Mouse (Mus musculus): Measurements from ENCODE around the gene Diras2. TPM values are rescaled to one million over a fixed set of nuclear protein-coding genes. Genes with fewer than 3 reads are reported as not detected.

Gene Diras2
- polyA plus RNA-seq, 1 experiment from 2014 or later = 0.39 TPM

GRCm38 (mm10) chr13:52457889-52458324 lies 73.2 kb downstream of the Diras2 start:
- Histone ChIP-seq H3K4me3 (ENCODE audit: low read depth, low read length) (no peak overlapping the region), H3K9me3 (ENCODE audit: control insufficient read depth, low read length) (no peaks in the 10 kb centered on the region; the same call in 1 of the 2 replicates), H3K4me2 (replicated peaks; ENCODE audit: low read depth) (no peak overlapping the region), H3K27me3 (ENCODE audit: control insufficient read depth, insufficient read depth, low read length) (no peaks in the 10 kb centered on the region), H3K27ac (replicated peaks) (no peak overlapping the region), H3K9ac (ENCODE audit: low read length) (no peak overlapping the region), H3K4me1 (replicated peaks; ENCODE audit: control insufficient read depth, insufficient read depth) (no peaks in the 10 kb centered on the region; the same call in 1 of the 2 replicates), H3K36me3 (ENCODE audit: control insufficient read depth, insufficient read depth, low read length) (no peaks in the 10 kb centered on the region)
- no peak for ATAC-seq (ENCODE audit: low FRiP score, low TSS enrichment)
- DNase-seq (ENCODE audit: low spot score) = no peak
- no peak for TF ChIP-seq CTCF (IDR thresholded peaks at IDR 0.05; ENCODE audit: low read depth)
- TF ChIP-seq EP300 (optimal IDR thresholded peaks at IDR 0.05) = no peak
- WGBS = 83% methylated on average over 11 of the region's 11 CpGs

GRCm38 (mm10) chr13:52457177-52457888 lies 73.7 kb downstream of the Diras2 start:
- DNase-seq (ENCODE audit: low spot score) (no peak), ATAC-seq (ENCODE audit: low FRiP score, low TSS enrichment) (no peak)
- Histone ChIP-seq H3K27me3 (ENCODE audit: control insufficient read depth, insufficient read depth, low read length) (no peaks in the 10 kb centered on the region), H3K9ac (ENCODE audit: low read length) (no peak overlapping the region), H3K27ac (replicated peaks) (no peak overlapping the region), H3K9me3 (ENCODE audit: control insufficient read depth, low read length) (no peaks in the 10 kb centered on the region; the same call in 1 of the 2 replicates), H3K4me2 (replicated peaks; ENCODE audit: low read depth) (no peak overlapping the region), H3K4me3 (ENCODE audit: low read depth, low read length) (no peak overlapping the region), H3K36me3 (ENCODE audit: control insufficient read depth, insufficient read depth, low read length) (no peaks in the 10 kb centered on the region), H3K4me1 (replicated peaks; ENCODE audit: control insufficient read depth, insufficient read depth) (no peaks in the 10 kb centered on the region; the same call in 1 of the 2 replicates)
- WGBS = 83% methylated on average over 15 of the region's 15 CpGs
- TF ChIP-seq EP300 (optimal IDR thresholded peaks at IDR 0.05) (no peak), CTCF (IDR thresholded peaks at IDR 0.05; ENCODE audit: low read depth) (no peak)

GRCm38 (mm10) chr13:52455329-52455728 lies 75.8 kb downstream of the Diras2 start:
- WGBS = 20% methylated on average over 9 of the region's 9 CpGs

DNA sequence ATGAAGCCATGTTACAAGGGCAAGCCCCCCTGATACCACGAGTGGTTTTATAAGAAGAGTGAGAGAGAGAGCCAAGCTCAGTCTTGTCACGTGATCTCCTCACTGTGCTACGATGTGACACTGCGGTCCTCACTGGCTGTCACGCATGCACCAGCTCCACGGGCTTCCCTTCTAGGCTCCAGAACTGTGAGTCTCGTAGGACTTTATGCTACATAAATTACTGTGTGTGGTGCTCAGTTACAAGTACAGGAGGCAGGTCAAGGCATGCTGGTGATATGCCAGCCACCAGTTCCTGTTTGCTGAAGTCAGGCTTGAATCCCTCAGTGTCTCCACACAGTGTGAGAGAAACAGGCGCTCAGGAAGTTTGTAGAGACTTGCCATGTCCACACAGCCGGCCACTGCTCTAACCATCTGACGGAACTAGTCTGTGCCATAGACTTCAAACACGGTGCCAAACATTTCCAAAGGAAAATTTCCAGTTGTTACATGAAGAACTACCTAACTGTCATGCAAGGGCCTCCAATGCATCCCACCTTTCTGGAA lies 76.3 kb downstream of the Diras2 start:
- Histone ChIP-seq H3K27me3 (ENCODE audit: control insufficient read depth, insufficient read depth, low read length) (no peaks in the 10 kb centered on the region), H3K9ac (ENCODE audit: low read length) (no peak overlapping the region), H3K9me3 (ENCODE audit: control insufficient read depth, low read length) (no peaks in the 10 kb centered on the region), H3K36me3 (ENCODE audit: control insufficient read depth, insufficient read depth, low read length) (no peaks in the 10 kb centered on the region), H3K27ac (replicated peaks) (peak overlapping the region; percentile 53; the same call in 1 of the 2 replicates), H3K4me1 (replicated peaks; ENCODE audit: control insufficient read depth, insufficient read depth) (no peaks in the 10 kb centered on the region; the same call in 1 of the 2 replicates), H3K4me3 (ENCODE audit: low read depth, low read length) (no peak overlapping the region), H3K4me2 (replicated peaks; ENCODE audit: low read depth) (peak overlapping the region; percentile 3; the same call in 1 of the 2 replicates)
- no peak for TF ChIP-seq CTCF (IDR thresholded peaks at IDR 0.05; ENCODE audit: low read depth)
- no peak for TF ChIP-seq EP300 (optimal IDR thresholded peaks at IDR 0.05)
- DNase-seq (ENCODE audit: low spot score) (no peak), ATAC-seq (ENCODE audit: low FRiP score, low TSS enrichment) (no peak)
- WGBS = 72% methylated on average over 11 of the region's 11 CpGs

More at GRCm38 (mm10) chr13:52455329-52455728, 75.8 kb downstream of the Diras2 start:
- Histone ChIP-seq H3K27me3 (ENCODE audit: control insufficient read depth, insufficient read depth, low read length) (no peaks in the 10 kb centered on the region), H3K27ac (replicated peaks) (peak overlapping the region; percentile 53; the same call in 1 of the 2 replicates), H3K36me3 (ENCODE audit: control insufficient read depth, insufficient read depth, low read length) (no peaks in the 10 kb centered on the region), H3K9me3 (ENCODE audit: control insufficient read depth, low read length) (no peaks in the 10 kb centered on the region), H3K4me3 (ENCODE audit: low read depth, low read length) (no peak overlapping the region), H3K4me1 (replicated peaks; ENCODE audit: control insufficient read depth, insufficient read depth) (no peaks in the 10 kb centered on the region; the same call in 1 of the 2 replicates), H3K9ac (ENCODE audit: low read length) (no peak overlapping the region), H3K4me2 (replicated peaks; ENCODE audit: low read depth) (peak overlapping the region; percentile 3; the same call in 1 of the 2 replicates)
- peak; percentile 70 for DNase-seq (ENCODE audit: low spot score)
- peak; percentile 86 for ATAC-seq (ENCODE audit: low FRiP score, low TSS enrichment)
- TF ChIP-seq CTCF (IDR thresholded peaks at IDR 0.05; ENCODE audit: low read depth) (no peak), EP300 (optimal IDR thresholded peaks at IDR 0.05) (no peak)

Other genes starting within 250 kb of the Diras2 start
- gene Syk, start 51.9 kb upstream of the Diras2 start, polyA plus RNA-seq (2015; fragmentation: Nextera tagmentation; extraction: Ambion mirVana) = 1.7 and 1.9 TPM in 2 replicates

Data from stomach, postnatal 0 days (tissue).